Mouse (Mus musculus) heart, embryonic 11.5 days (tissue): ENCODE measurements around the gene D17Wsu92e. TPM values are rescaled to one million over a fixed set of nuclear protein-coding genes. Genes with fewer than 3 reads are reported as not detected.

ENCODE experiments used
- ATAC-seq: fragments of 200-750 bp; cut with Nextera tagmentation; replicated peaks from 2 replicates; pipeline ENCODE4 v1.8.0; 2017; ENCODE audit warnings: moderate library complexity; ENCODE audit not compliant: insufficient number of reproducible peaks, low FRiP score, low TSS enrichment
- H3K27ac ChIP-seq: fragments of 300-500 bp; sonication (generic); 2 replicates; pipeline ENCODE4 v1.5.1; 2014; ENCODE audit warnings: mild to moderate bottlenecking, low read depth, low read length
- H3K27me3 ChIP-seq: fragments of 300-500 bp; sonication (generic); 2 replicates; pipeline ENCODE4 v1.6.1; 2014; ENCODE audit warnings: mild to moderate bottlenecking, low read length, mixed read lengths; ENCODE audit not compliant: control insufficient read depth, insufficient read depth
- H3K36me3 ChIP-seq: fragments of 300-500 bp; sonication (generic); 2 replicates; pipeline ENCODE4 v1.6.1; 2014; ENCODE audit warnings: mild to moderate bottlenecking, low read length, moderate library complexity, mixed read lengths; ENCODE audit not compliant: control insufficient read depth, insufficient read depth
- H3K4me1 ChIP-seq: fragments of 300-500 bp; sonication (generic); 2 replicates; pipeline ENCODE4 v1.6.1; 2014; ENCODE audit warnings: low read length; ENCODE audit not compliant: control insufficient read depth, insufficient read depth
- H3K4me2 ChIP-seq: fragments of 300-500 bp; sonication (generic); 2 replicates; pipeline ENCODE4 v1.6.1; 2014; ENCODE audit warnings: mild to moderate bottlenecking, moderate library complexity
- H3K4me3 ChIP-seq: fragments of 300-500 bp; sonication (generic); 2 replicates; pipeline ENCODE4 v1.5.1; 2014; ENCODE audit warnings: low read depth, low read length
- H3K9ac ChIP-seq: fragments of 300-500 bp; sonication (generic); 2 replicates; pipeline ENCODE4 v1.6.1; 2014; ENCODE audit warnings: mild to moderate bottlenecking, low read depth, low read length, moderate library complexity
- H3K9me3 ChIP-seq: fragments of 300-500 bp; sonication (generic); replicated peaks from 2 replicates; pipeline ENCODE4 v1.6.1; 2016; ENCODE audit warnings: low read length; ENCODE audit not compliant: control insufficient read depth
- WGBS: fragments of 180-500 bp; shearing (Covaris S2); extraction: QIAGEN DNeasy Blood & Tissue Kit; methylation state at CpG from one replicate; pipeline ENCODE4 v1.1.7; 2014; ENCODE audit not compliant: insufficient replicate concordance; 5-methylcytosine and 5-hydroxymethylcytosine counted together
- polyA plus RNA-seq: library from polyadenylated mRNA; unstranded; fragments of >200 nt; fragmentation: Nextera tagmentation; extraction: Ambion mirVana; gene quantifications from 2 replicates; pipeline ENCODE4 v1.2.1, GENCODE M21; 2014

The D17Wsu92e gene
- polyA plus RNA-seq, 1 experiment from 2014 or later: 11.8 TPM

GRCm38 (mm10) chr17:27716804-27717203 is 103.6 kb downstream of the D17Wsu92e start:
- H3K9me3 ChIP-seq: no peaks in the 10 kb centered on the region
- H3K9ac ChIP-seq: 0 out of 2 replicates have a peak overlapping the region, but pooled peaks have one; percentile 28
- H3K27ac ChIP-seq: no peak overlapping the region
- H3K27me3 ChIP-seq: peaks cover 35% of the 10 kb centered on the region
- H3K36me3 ChIP-seq: no peaks in the 10 kb centered on the region
- peaks cover 8% of the 10 kb centered on the region for H3K4me1 ChIP-seq
- WGBS: 2% methylated on average over 16 of the region's 16 CpGs
- H3K4me3 ChIP-seq: peak overlapping the region; percentile 34
- no peak for ATAC-seq
- peak overlapping the region; percentile 59 for H3K4me2 ChIP-seq

GRCm38 (mm10) chr17:27712832-27713231 is 107.6 kb downstream of the D17Wsu92e start:
- no peak overlapping the region for H3K4me2 ChIP-seq
- 81% methylated on average over 1 of the region's 1 CpGs for WGBS
- no peak for ATAC-seq

GRCm38 (mm10) chr17:27709650-27710049 is 110.8 kb downstream of the D17Wsu92e start:
- no peak overlapping the region for H3K4me3 ChIP-seq
- H3K27ac ChIP-seq: no peak overlapping the region
- no peak overlapping the region for H3K4me2 ChIP-seq
- 73% methylated on average over 5 of the region's 5 CpGs for WGBS
- no peaks in the 10 kb centered on the region for H3K36me3 ChIP-seq
- ATAC-seq: no peak
- H3K27me3 ChIP-seq: peaks cover 23% of the 10 kb centered on the region
- H3K4me1 ChIP-seq: peaks cover 7% of the 10 kb centered on the region; the same call in 1 of the 2 replicates
- H3K9ac ChIP-seq: no peak overlapping the region
- 0 out of 2 replicates have a peak, but pooled peaks cover 5% of the 10 kb centered on the region for H3K9me3 ChIP-seq

More at GRCm38 (mm10) chr17:27712832-27713231, 107.6 kb downstream of the D17Wsu92e start:
- peaks cover 15% of the 10 kb centered on the region for H3K4me1 ChIP-seq
- no peaks in the 10 kb centered on the region for H3K36me3 ChIP-seq
- H3K9me3 ChIP-seq: no peaks in the 10 kb centered on the region
- no peak overlapping the region for H3K9ac ChIP-seq
- no peak overlapping the region for H3K4me3 ChIP-seq
- peaks cover 18% of the 10 kb centered on the region for H3K27me3 ChIP-seq
- H3K27ac ChIP-seq: no peak overlapping the region

- Histone ChIP-seq H3K4me3 (peak overlapping the region; percentile 23), H3K9ac (no peak overlapping the region), H3K27ac (no peak overlapping the region), H3K4me2 (peak overlapping the region; percentile 63), H3K27me3 (peaks cover 23% of the 10 kb centered on the region), H3K36me3 (no peaks in the 10 kb centered on the region), H3K4me1 (peaks cover 7% of the 10 kb centered on the region; the same call in 1 of the 2 replicates), H3K9me3 (0 out of 2 replicates have a peak, but pooled peaks cover 5% of the 10 kb centered on the region)
- ATAC-seq: peak; percentile 82
- WGBS: 4% methylated on average over 24 of the region's 25 CpGs
Measured at GRCm38 (mm10) chr17:27707954-27708661, 112.3 kb downstream of the D17Wsu92e start.

GRCm38 (mm10) chr17:27705661-27706060 is 114.8 kb downstream of the D17Wsu92e start:
- ATAC-seq: no peak
- no peaks in the 10 kb centered on the region for H3K36me3 ChIP-seq
- H3K4me3 ChIP-seq: no peak overlapping the region
- no peak overlapping the region for H3K4me2 ChIP-seq
- H3K9ac ChIP-seq: no peak overlapping the region
- H3K9me3 ChIP-seq: 0 out of 2 replicates have a peak, but pooled peaks cover 5% of the 10 kb centered on the region
- 32% methylated on average over 9 of the region's 10 CpGs for WGBS
- H3K27ac ChIP-seq: no peak overlapping the region
- H3K27me3 ChIP-seq: peaks cover 25% of the 10 kb centered on the region
- peaks cover 7% of the 10 kb centered on the region; the same call in 1 of the 2 replicates for H3K4me1 ChIP-seq

GRCm38 (mm10) chr17:27703961-27704621 is 116.4 kb downstream of the D17Wsu92e start:
- no peak overlapping the region for H3K9ac ChIP-seq
- H3K27me3 ChIP-seq: peaks cover 25% of the 10 kb centered on the region

GRCm38 (mm10) chr17:27702518-27702917 is 117.9 kb downstream of the D17Wsu92e start:
- Histone ChIP-seq H3K27ac (no peak overlapping the region), H3K4me3 (peak overlapping the region; percentile 16), H3K27me3 (peaks cover 22% of the 10 kb centered on the region), H3K9ac (no peak overlapping the region), H3K9me3 (peaks cover 5% of the 10 kb centered on the region; the same call in 1 of the 2 replicates), H3K4me1 (no peaks in the 10 kb centered on the region), H3K36me3 (no peaks in the 10 kb centered on the region), H3K4me2 (peak overlapping the region; percentile 60)
- ATAC-seq: no peak
- 3% methylated on average over 34 of the region's 34 CpGs for WGBS

More at GRCm38 (mm10) chr17:27703961-27704621, 116.4 kb downstream of the D17Wsu92e start:
- Histone ChIP-seq H3K4me1 (peaks cover 7% of the 10 kb centered on the region; the same call in 1 of the 2 replicates), H3K4me3 (no peak overlapping the region), H3K4me2 (no peak overlapping the region), H3K36me3 (no peaks in the 10 kb centered on the region), H3K27ac (no peak overlapping the region), H3K9me3 (peaks cover 5% of the 10 kb centered on the region; the same call in 1 of the 2 replicates)
- ATAC-seq: no peak
- WGBS: 65% methylated on average over 5 of the region's 5 CpGs

- WGBS: 66% methylated on average over 6 of the region's 6 CpGs
Measured at GRCm38 (mm10) chr17:27701856-27702255, 118.6 kb downstream of the D17Wsu92e start.

More at GRCm38 (mm10) chr17:27701856-27702255, 118.6 kb downstream of the D17Wsu92e start:
- H3K4me2 ChIP-seq: no peak overlapping the region
- ATAC-seq: no peak
- no peak overlapping the region for H3K4me3 ChIP-seq
- peaks cover 19% of the 10 kb centered on the region for H3K27me3 ChIP-seq
- H3K36me3 ChIP-seq: no peaks in the 10 kb centered on the region
- no peak overlapping the region for H3K27ac ChIP-seq
- no peaks in the 10 kb centered on the region for H3K4me1 ChIP-seq
- H3K9ac ChIP-seq: no peak overlapping the region
- peaks cover 5% of the 10 kb centered on the region; the same call in 1 of the 2 replicates for H3K9me3 ChIP-seq
